Mouse (Mus musculus) duodenum, adult 2 months (tissue): ENCODE data around the gene Asxl1. TPM values are rescaled to one million over a fixed set of nuclear protein-coding genes. Genes with fewer than 3 reads are reported as not detected.

Experiments used
- polyA plus RNA-seq: library from polyadenylated mRNA; depleted of rRNA; stranded (reverse); fragments of >200 nt; gene quantifications from 2 replicates; pipeline ENCODE4 v1.2.3, GENCODE M21; 2012; ENCODE audit warnings: low replicate concordance; rRNA removed

Gene Asxl1
- 3.2 and 4.1 TPM in 2 replicates for polyA plus RNA-seq

DNA sequence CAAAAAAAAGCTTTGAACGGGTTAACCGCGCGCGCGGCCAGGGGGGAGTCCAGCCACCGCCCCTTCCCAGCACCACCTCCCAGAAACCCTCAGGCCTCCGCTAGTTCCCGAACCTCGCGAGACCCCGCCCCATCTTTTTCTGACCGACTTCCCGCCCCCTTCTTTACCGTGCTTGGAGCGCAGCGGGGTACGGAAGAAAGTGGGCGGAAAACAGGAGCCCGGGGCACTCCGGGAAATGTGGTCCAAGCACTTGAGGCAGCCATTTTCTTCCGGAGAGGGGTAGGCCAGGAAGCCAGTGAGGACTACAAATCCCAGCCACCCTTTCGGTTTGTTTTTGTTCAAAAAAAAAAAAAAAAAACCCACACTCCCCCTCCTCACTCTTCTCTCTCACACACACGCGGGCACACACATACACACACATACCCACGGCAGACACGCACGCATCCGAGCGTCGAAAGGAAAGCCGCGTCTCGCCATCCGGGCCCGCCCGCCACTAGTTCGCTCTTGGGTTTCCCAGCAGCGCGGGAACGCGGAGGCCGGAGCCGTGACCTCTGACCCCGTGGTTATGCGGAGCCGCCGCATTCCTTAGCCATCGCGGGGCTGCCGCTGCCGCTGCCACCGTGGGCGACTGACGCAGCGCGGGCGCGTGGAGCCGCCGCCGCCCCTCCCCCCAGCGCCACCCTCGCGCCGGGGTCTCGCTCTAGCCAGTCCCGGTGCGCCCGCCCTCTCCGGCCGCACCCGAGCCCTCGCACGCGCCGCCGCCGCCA, at the start of gene Asxl1:
Gene Asxl1 (plus strand): TSS at position 376 of the 767 bp plus-strand sequence.

Other genes with a start within 250 kb of the Asxl1 start
- gene Hck, start 237.4 kb upstream of the Asxl1 start, polyA plus RNA-seq, result 15.7 and 19.1 TPM in 2 replicates
- gene Tm9sf4, start 184.5 kb upstream of the Asxl1 start, polyA plus RNA-seq, result 22.9 and 34.5 TPM in 2 replicates
- 1.4 and 1.7 TPM in 2 replicates for gene Tspyl3, start 120.4 kb upstream of the Asxl1 start, polyA plus RNA-seq
- gene Plagl2, start 104.4 kb upstream of the Asxl1 start, polyA plus RNA-seq, result 8.1 and 12.2 TPM in 2 replicates
- gene Pofut1, start 104.3 kb upstream of the Asxl1 start, polyA plus RNA-seq, result 13.4 and 16.6 TPM in 2 replicates
- gene Kif3b, start 54.4 kb upstream of the Asxl1 start, polyA plus RNA-seq, result 2.1 and 2.4 TPM in 2 replicates
- not detected in 2 replicates for gene 4930404H24Rik, start 147.0 kb downstream of the Asxl1 start, polyA plus RNA-seq
- gene Nol4l, start 184.1 kb downstream of the Asxl1 start, polyA plus RNA-seq, result 19.7 and 24.5 TPM in 2 replicates